Mouse (Mus musculus): ENCODE results near the gene Vpreb1.

Vpreb1 gene

GRCm38 (mm10) chr16:16855541-16855940, 15.1 kb downstream of the Vpreb1 start:
- no peak for DNase-seq (ENCODE audit: low read depth)

- DNase-seq (ENCODE audit: low read depth), result peak; percentile 79
Measured at GRCm38 (mm10) chr16:16854836-16855235, 15.8 kb downstream of the Vpreb1 start.

DNA sequence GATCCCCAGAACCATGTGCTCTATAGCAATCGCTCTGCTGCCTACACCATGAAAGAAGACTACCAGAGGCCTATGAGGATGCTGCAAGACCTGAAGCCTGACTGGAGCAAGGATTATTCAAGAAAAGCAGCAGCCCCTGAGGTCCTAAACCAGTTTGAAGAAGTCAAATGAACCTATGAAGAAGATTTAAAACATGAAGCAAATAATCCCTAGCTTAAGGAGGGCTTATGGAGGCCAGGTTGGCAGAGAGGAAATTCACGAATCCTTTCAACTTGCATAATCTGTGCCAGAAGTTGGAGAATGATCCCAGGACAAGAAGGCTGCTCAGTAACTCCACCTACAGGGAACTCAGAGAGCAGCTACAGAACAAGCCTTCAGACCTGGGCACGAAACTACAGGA, 18.2 kb downstream of the Vpreb1 start:
- DNase-seq (ENCODE audit: low read depth), result no peak

DNA sequence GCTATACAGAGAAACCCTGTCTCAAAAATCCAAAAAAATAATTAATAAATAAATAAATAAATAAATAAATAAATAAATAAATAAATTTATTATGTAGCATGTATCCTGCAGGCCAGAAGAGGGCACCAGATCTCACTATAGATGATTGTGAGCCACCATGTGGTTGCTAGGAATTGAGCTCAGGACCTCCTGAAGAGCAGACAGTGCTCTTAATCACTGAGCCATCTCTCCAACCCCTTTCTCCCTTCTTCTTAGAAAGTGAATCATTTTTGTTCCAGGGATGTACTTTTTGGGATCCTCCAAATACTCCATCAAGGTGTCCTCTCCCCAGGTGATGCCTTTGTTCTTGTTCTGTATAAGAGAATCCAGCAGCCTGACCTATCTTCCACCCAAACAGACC, 21.4 kb downstream of the Vpreb1 start:
- no peak for DNase-seq (ENCODE audit: low read depth)

DNA sequence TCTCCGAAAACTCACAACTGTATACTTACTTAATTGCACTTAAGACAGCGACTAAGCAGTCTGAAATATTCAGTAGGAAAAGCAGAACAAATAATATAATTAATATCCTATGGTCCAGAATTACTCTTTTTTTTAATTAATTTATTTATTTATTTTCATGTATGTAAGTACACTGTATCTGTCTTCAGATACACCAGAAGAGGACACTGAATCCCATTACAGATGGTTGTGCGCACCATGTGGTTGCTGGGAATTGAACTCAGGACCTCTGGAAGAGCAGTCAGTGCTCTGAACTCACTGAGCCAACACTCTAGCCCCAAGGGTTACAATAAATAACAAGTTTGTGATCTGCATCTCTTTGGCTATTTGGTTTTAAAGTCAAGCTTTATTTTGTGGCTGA, 41.0 kb downstream of the Vpreb1 start:
- no peak for DNase-seq (ENCODE audit: low read depth)

DNA sequence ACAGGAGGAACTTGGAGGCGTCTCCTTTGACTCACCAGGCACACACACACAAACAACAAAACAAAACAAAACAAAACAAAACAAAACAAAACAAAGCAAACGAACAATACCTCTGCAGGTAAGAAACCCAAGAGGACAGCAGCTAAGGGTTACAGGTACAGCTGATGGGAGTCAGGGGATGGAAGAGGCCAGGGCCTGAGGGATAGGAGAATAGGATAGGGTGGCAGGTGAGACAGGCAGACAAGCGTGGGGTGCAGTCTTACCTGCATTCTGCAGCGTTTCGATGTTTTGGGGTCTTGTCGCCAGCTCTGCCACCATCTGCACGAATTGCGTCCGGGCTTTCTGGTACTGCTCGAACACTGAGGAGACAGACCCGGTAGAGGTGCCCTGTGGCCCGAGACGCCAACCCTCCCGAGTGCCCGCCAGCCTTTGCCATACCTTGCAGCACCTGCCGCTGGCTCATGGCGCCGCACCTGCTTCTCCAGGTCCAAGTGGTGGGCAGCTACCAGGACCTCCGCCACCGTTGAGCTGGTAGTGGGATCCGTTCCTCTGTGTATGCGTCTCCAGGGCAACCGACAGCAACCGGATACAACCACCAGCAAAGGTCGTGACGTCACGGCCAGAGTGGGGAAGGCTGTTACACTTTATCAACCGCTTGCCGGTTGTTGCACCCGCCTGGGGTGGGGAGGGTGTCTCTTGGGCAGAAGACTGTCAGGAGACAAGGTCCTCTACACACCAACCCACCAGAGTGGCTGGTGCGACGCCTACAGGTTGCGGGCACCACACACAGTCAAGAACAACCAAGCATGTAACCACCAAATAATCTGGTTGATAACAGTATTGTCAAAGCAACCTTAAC, 41.7 kb downstream of the Vpreb1 start, which contains the start of gene Spag6l:
TSS of gene Spag6l (minus strand) at position 700 of the 859 bp plus-strand sequence.
- DNase-seq (ENCODE audit: low read depth), result no peak

- no peak for DNase-seq (ENCODE audit: low read depth)
Measured at GRCm38 (mm10) chr16:16826223-16826622, 44.4 kb downstream of the Vpreb1 start.

GRCm38 (mm10) chr16:16825476-16825875, 45.2 kb downstream of the Vpreb1 start:
- no peak for DNase-seq (ENCODE audit: low read depth)
